In genomic region chr5:58825970-58826369, GRCm38 (mm10) we compare ENCODE assay signal across 14 mouse cellular contexts.
A peak's percentile ranks its signal among the peaks of the same experiment; 100 is the strongest.
DNase-seq lines count a peak whose midpoint lies in the region; TF ChIP-seq lines count a peak whose summit lies in the region.
"Had no signal": no experiment of that assay in that cellular context is flagged by ENCODE, and none has a peak within 500 bp of the region (broad histone marks: within the 10 kb centered on the region; RNA-seq: fewer than 3 reads in every experiment).

No protein-coding gene starts in this region.

- no peak overlapping the region for H3K4me3 ChIP-seq in layer of hippocampus, adult 2 months
- H3K4me3 ChIP-seq in ES-E14 (ENCODE audit: insufficient read depth in 1 of 2, low read depth in 1 of 2, low read length in 2 of 2, poor library complexity in 1 of 2, severe bottlenecking in 1 of 2): no peak overlapping the region
- H3K4me3 ChIP-seq: erythroblast, embryonic 14.5 days; heart, embryonic 13.5 days; liver, embryonic 15.5 days had no signal

- no peaks in the 10 kb centered on the region for H3K9me3 ChIP-seq in ES-E14 (ENCODE audit: control insufficient read depth, insufficient read depth, low read depth, low read length)
- H3K9me3 ChIP-seq: heart, embryonic 13.5 days; liver, embryonic 15.5 days had no signal

- H3K36me3 ChIP-seq in ES-E14 (ENCODE audit: control insufficient read depth, insufficient read depth, low read length, poor library complexity, severe bottlenecking): no peaks in the 10 kb centered on the region
- H3K36me3 ChIP-seq: heart, embryonic 13.5 days; liver, embryonic 15.5 days had no signal

- TF ChIP-seq CTCF in layer of hippocampus, adult 2 months (conservative IDR thresholded peaks at IDR 0.05): peak; percentile 71

- no peak overlapping the region for H3K9ac ChIP-seq in ES-E14 (ENCODE audit: insufficient read depth, low read depth, low read length, poor library complexity, severe bottlenecking)
- H3K9ac ChIP-seq: heart, embryonic 13.5 days; liver, embryonic 15.5 days had no signal

- in situ Hi-C loops in ES-E14 (cut with MboI; ENCODE audit: low sequenced_read_pairs in 2 of 2, unreplicated experiment in 2 of 2): no loop called here

- DNase-seq in embryo, embryonic 10 days (ENCODE audit: low spot score): peak; percentile 33
- DNase-seq in embryo, embryonic 9.5 days (ENCODE audit: extremely low spot score): no peak
- DNase-seq in layer of hippocampus, adult 2 months (ENCODE audit: low spot score in 2 of 2): no peak
- DNase-seq in layer of hippocampus, adult 8-10 months (ENCODE audit: low spot score in 2 of 2): no peak
- DNase-seq in ES-E14 (ENCODE audit: low read depth, low spot score): no peak
- peak; percentile 11 for DNase-seq in embryo, embryonic 11.5 days (ENCODE audit: low read depth, low spot score)
- DNase-seq in gastrocnemius, adult 8-10 months (ENCODE audit: low spot score in 2 of 2): no peak
- no peak for DNase-seq in lung, postnatal 25 days (ENCODE audit: low spot score)
- DNase-seq: B cell, adult 2 months; cerebellum, adult 9-11 months; kidney, postnatal 36 days had no signal

- no peaks in the 10 kb centered on the region for H3K4me1 ChIP-seq in ES-E14 (ENCODE audit: control insufficient read depth in 2 of 2, insufficient read depth in 2 of 2, low read length in 2 of 2, poor library complexity in 1 of 2)
- H3K4me1 ChIP-seq: heart, embryonic 13.5 days; liver, embryonic 15.5 days had no signal

- H3K27ac ChIP-seq in layer of hippocampus, adult 2 months: no peak overlapping the region
- no peak overlapping the region for H3K27ac ChIP-seq in ES-E14 (ENCODE audit: insufficient read depth, low read depth, low read length, poor library complexity, severe bottlenecking)
- H3K27ac ChIP-seq: heart, embryonic 13.5 days; liver, embryonic 15.5 days had no signal

TF ChIP-seq in ES-E14, 5 proteins besides CTCF, POLR2A, EP300 and RAD21:
- TF ChIP-seq ZNF384 (IDR thresholded peaks at IDR 0.05; ENCODE audit: low read depth, low read length): no peak
- TF ChIP-seq ZC3H11A (IDR thresholded peaks at IDR 0.05; ENCODE audit: borderline replicate concordance, low read depth, low read length): no peak
- no peak for TF ChIP-seq HCFC1 (IDR thresholded peaks at IDR 0.05; ENCODE audit: borderline replicate concordance, insufficient read depth, low read length)
- peak; percentile 52 for TF ChIP-seq MAFK (IDR thresholded peaks at IDR 0.05; ENCODE audit: insufficient read depth, low read depth, low read length)
- no peak for TF ChIP-seq CHD2 (IDR thresholded peaks at IDR 0.05; ENCODE audit: low read depth, low read length)

Comparison
In these comparisons a context has a peak if more than half of its experiments do, and no peak if none do; other contexts are left out.
1. DNase-seq: peak in embryo, embryonic 10 days (single experiment) and embryo, embryonic 11.5 days (single experiment); none in embryo, embryonic 9.5 days (single experiment), layer of hippocampus, adult 2 months (0 of 2), layer of hippocampus, adult 8-10 months (0 of 2), ES-E14 (single experiment), gastrocnemius, adult 8-10 months (0 of 2) and lung, postnatal 25 days (single experiment).